Mouse (Mus musculus): ENCODE measurements around the gene 1700067K01Rik.

DNA sequence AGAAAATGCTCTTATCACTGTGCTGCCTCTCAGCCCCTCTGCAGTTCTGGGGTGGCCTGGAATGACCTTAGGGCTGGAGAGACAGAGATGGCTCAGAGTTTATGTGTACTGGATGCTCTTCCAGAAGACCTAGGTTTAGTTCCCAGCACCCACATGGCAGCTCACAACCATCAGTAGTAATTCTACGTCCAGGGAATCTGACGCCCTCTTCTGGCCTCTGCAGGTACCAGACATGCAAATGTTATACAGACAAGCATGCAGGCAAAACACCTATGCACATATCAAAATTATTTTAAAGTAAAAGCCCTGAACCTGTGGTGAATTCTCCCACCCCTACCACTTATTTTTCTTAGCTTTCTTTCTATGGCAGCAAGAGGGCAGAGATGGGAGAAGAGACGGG lies 45.2 kb downstream of the 1700067K01Rik start:
- TF ChIP-seq CTCF (IDR thresholded peaks at IDR 0.05; ENCODE audit: control insufficient read depth, insufficient read depth, low read length) (no peak), POLR2A (IDR thresholded peaks at IDR 0.05; ENCODE audit: borderline replicate concordance, control insufficient read depth, low read depth, low read length) (no peak)
